Mouse (Mus musculus) right cerebral cortex, postnatal 25 days (tissue): ENCODE measurements around the gene Pibf1.

ENCODE experiments used
- DNase-seq: peaks from one replicate; pipeline ENCODE4 v3.0.0; 2022

The Pibf1 gene

GRCm38 (mm10) chr14:99274056-99274455 lies 174.8 kb downstream of the Pibf1 start:
- no peak for DNase-seq

- no peak for DNase-seq
Measured at GRCm38 (mm10) chr14:99275827-99276226, 176.6 kb downstream of the Pibf1 start.

- no peak for DNase-seq
Measured at GRCm38 (mm10) chr14:99278312-99278711, 179.1 kb downstream of the Pibf1 start.

GRCm38 (mm10) chr14:99278763-99279486 lies 179.7 kb downstream of the Pibf1 start:
- DNase-seq, result no peak

- DNase-seq, result no peak
Measured at GRCm38 (mm10) chr14:99280399-99280798, 181.2 kb downstream of the Pibf1 start.

- DNase-seq, result no peak
Measured at GRCm38 (mm10) chr14:99280825-99281433, 181.7 kb downstream of the Pibf1 start.

- DNase-seq, result no peak
Measured at GRCm38 (mm10) chr14:99285486-99285885, 186.3 kb downstream of the Pibf1 start.

GRCm38 (mm10) chr14:99292176-99292575 lies 193.0 kb downstream of the Pibf1 start:
- no peak for DNase-seq

- no peak for DNase-seq
Measured at GRCm38 (mm10) chr14:99294424-99294823, 195.2 kb downstream of the Pibf1 start.

GRCm38 (mm10) chr14:99295606-99296341 lies 196.6 kb downstream of the Pibf1 start:
- no peak for DNase-seq

- peak; percentile 95 for DNase-seq
Measured at GRCm38 (mm10) chr14:99298385-99299021, 199.3 kb downstream of the Pibf1 start, which contains the start of gene Klf5. TSS of gene Klf5 (plus strand) at chr14:99298691.

- peak; percentile 65 for DNase-seq
Measured at GRCm38 (mm10) chr14:99299022-99299481, 199.8 kb downstream of the Pibf1 start.

- peak; percentile 52 for DNase-seq
Measured at GRCm38 (mm10) chr14:99299701-99300191, 200.5 kb downstream of the Pibf1 start.

GRCm38 (mm10) chr14:99301472-99301871 lies 202.2 kb downstream of the Pibf1 start:
- DNase-seq, result no peak
